Mouse (Mus musculus): ENCODE measurements around the gene Itsn2. TPM values are rescaled to one million over a fixed set of nuclear protein-coding genes. Genes with fewer than 3 reads are reported as not detected.

Itsn2 gene
- total and polyA plus RNA-seq, 3 experiments = 17.6 to 168 (median 137) TPM

GRCm38 (mm10) chr12:4574065-4574464 lies 18.4 kb upstream of the Itsn2 start:
- Histone ChIP-seq H3K27me3 (ENCODE audit: insufficient read depth, low read length) (peaks cover 6% of the 10 kb centered on the region), H3K9me3 (replicated peaks) (no peaks in the 10 kb centered on the region), H3K4me1 (ENCODE audit: insufficient read depth, low read depth, low read length) (peaks cover 4% of the 10 kb centered on the region), H3K4me3 (ENCODE audit: low read depth, low read length) (no peak overlapping the region), H3K36me3 (replicated peaks) (no peaks in the 10 kb centered on the region)
- DNase-seq (ENCODE audit: low spot score) = no peak
- ATAC-seq (ENCODE audit: extremely low read depth, insufficient number of reproducible peaks, low FRiP score, poor library complexity, severe bottlenecking) = no peak
- TF ChIP-seq POLR2AphosphoS5 (IDR thresholded peaks at IDR 0.05; ENCODE audit: insufficient replicate concordance, low read depth, low read length) (no peak), TAL1 (conservative IDR thresholded peaks at IDR 0.05; ENCODE audit: low read depth, low read length) (no peak), GATA1 (IDR thresholded peaks at IDR 0.05; ENCODE audit: borderline replicate concordance, low read length) (no peak), GATA2 (IDR thresholded peaks at IDR 0.05; ENCODE audit: borderline replicate concordance, low read depth, low read length) (no peak), CTCF (IDR thresholded peaks at IDR 0.05; ENCODE audit: low read depth, low read length) (no peak)

- peaks cover 3% of the 10 kb centered on the region for H3K27me3 ChIP-seq (ENCODE audit: insufficient read depth, low read length)
- no peaks in the 10 kb centered on the region for H3K9me3 ChIP-seq (replicated peaks)
- no peak overlapping the region for H3K4me3 ChIP-seq (ENCODE audit: low read depth, low read length)
- TF ChIP-seq CTCF (IDR thresholded peaks at IDR 0.05; ENCODE audit: low read depth, low read length) = no peak
- TF ChIP-seq TAL1 (conservative IDR thresholded peaks at IDR 0.05; ENCODE audit: low read depth, low read length) = no peak
- TF ChIP-seq GATA2 (IDR thresholded peaks at IDR 0.05; ENCODE audit: borderline replicate concordance, low read depth, low read length) = no peak
- no peak for TF ChIP-seq POLR2AphosphoS5 (IDR thresholded peaks at IDR 0.05; ENCODE audit: insufficient replicate concordance, low read depth, low read length)
- TF ChIP-seq GATA1 (IDR thresholded peaks at IDR 0.05; ENCODE audit: borderline replicate concordance, low read length) = no peak
- H3K4me1 ChIP-seq (ENCODE audit: insufficient read depth, low read depth, low read length) = no peaks in the 10 kb centered on the region
- H3K36me3 ChIP-seq (replicated peaks) = no peaks in the 10 kb centered on the region
- no peak for ATAC-seq (ENCODE audit: extremely low read depth, insufficient number of reproducible peaks, low FRiP score, poor library complexity, severe bottlenecking)
- DNase-seq (ENCODE audit: low spot score) = no peak
These were observed 10.1 kb upstream of the Itsn2 start for GRCm38 (mm10) chr12:4582326-4582725.

- H3K36me3 ChIP-seq (replicated peaks) = no peaks in the 10 kb centered on the region
- H3K4me3 ChIP-seq (ENCODE audit: low read depth, low read length) = no peak overlapping the region
- TF ChIP-seq CTCF (IDR thresholded peaks at IDR 0.05; ENCODE audit: low read depth, low read length) (no peak), TAL1 (conservative IDR thresholded peaks at IDR 0.05; ENCODE audit: low read depth, low read length) (no peak), POLR2AphosphoS5 (IDR thresholded peaks at IDR 0.05; ENCODE audit: insufficient replicate concordance, low read depth, low read length) (no peak), GATA1 (IDR thresholded peaks at IDR 0.05; ENCODE audit: borderline replicate concordance, low read length) (no peak), GATA2 (IDR thresholded peaks at IDR 0.05; ENCODE audit: borderline replicate concordance, low read depth, low read length) (no peak)
- DNase-seq (ENCODE audit: low spot score) = no peak
- H3K27me3 ChIP-seq (ENCODE audit: insufficient read depth, low read length) = no peaks in the 10 kb centered on the region
- ATAC-seq (ENCODE audit: extremely low read depth, insufficient number of reproducible peaks, low FRiP score, poor library complexity, severe bottlenecking) = no peak
- peaks cover 13% of the 10 kb centered on the region for H3K4me1 ChIP-seq (ENCODE audit: insufficient read depth, low read depth, low read length)
- H3K9me3 ChIP-seq (replicated peaks) = no peaks in the 10 kb centered on the region
These were observed 4.6 kb upstream of the Itsn2 start for GRCm38 (mm10) chr12:4587846-4588245.

- ATAC-seq (ENCODE audit: extremely low read depth, insufficient number of reproducible peaks, low FRiP score, poor library complexity, severe bottlenecking) (no peak), DNase-seq (ENCODE audit: low spot score) (no peak)
- H3K4me3 ChIP-seq (ENCODE audit: low read depth, low read length) = no peak overlapping the region
- no peaks in the 10 kb centered on the region for H3K27me3 ChIP-seq (ENCODE audit: insufficient read depth, low read length)
- TF ChIP-seq CTCF (IDR thresholded peaks at IDR 0.05; ENCODE audit: low read depth, low read length) (no peak), GATA2 (IDR thresholded peaks at IDR 0.05; ENCODE audit: borderline replicate concordance, low read depth, low read length) (no peak), TAL1 (conservative IDR thresholded peaks at IDR 0.05; ENCODE audit: low read depth, low read length) (no peak), POLR2AphosphoS5 (IDR thresholded peaks at IDR 0.05; ENCODE audit: insufficient replicate concordance, low read depth, low read length) (no peak), GATA1 (IDR thresholded peaks at IDR 0.05; ENCODE audit: borderline replicate concordance, low read length) (no peak)
- no peaks in the 10 kb centered on the region for H3K36me3 ChIP-seq (replicated peaks)
- H3K4me1 ChIP-seq (ENCODE audit: insufficient read depth, low read depth, low read length) = peaks cover 13% of the 10 kb centered on the region
- H3K9me3 ChIP-seq (replicated peaks) = no peaks in the 10 kb centered on the region
These were observed 3.8 kb upstream of the Itsn2 start for GRCm38 (mm10) chr12:4588603-4589002.

- peak; percentile 3 for DNase-seq (ENCODE audit: low spot score)
- H3K4me3 ChIP-seq (ENCODE audit: low read depth, low read length) = peak overlapping the region; percentile 96; the same call in 1 of the 2 replicates
- H3K27me3 ChIP-seq (ENCODE audit: insufficient read depth, low read length) = no peaks in the 10 kb centered on the region
- TF ChIP-seq POLR2AphosphoS5 (IDR thresholded peaks at IDR 0.05; ENCODE audit: insufficient replicate concordance, low read depth, low read length) (no peak), GATA2 (IDR thresholded peaks at IDR 0.05; ENCODE audit: borderline replicate concordance, low read depth, low read length) (no peak), TAL1 (conservative IDR thresholded peaks at IDR 0.05; ENCODE audit: low read depth, low read length) (no peak), GATA1 (IDR thresholded peaks at IDR 0.05; ENCODE audit: borderline replicate concordance, low read length) (no peak), CTCF (IDR thresholded peaks at IDR 0.05; ENCODE audit: low read depth, low read length) (no peak)
- ATAC-seq (ENCODE audit: extremely low read depth, insufficient number of reproducible peaks, low FRiP score, poor library complexity, severe bottlenecking) = no peak
- H3K36me3 ChIP-seq (replicated peaks) = peaks cover 7% of the 10 kb centered on the region
- H3K9me3 ChIP-seq (replicated peaks) = no peaks in the 10 kb centered on the region
- peaks cover 39% of the 10 kb centered on the region for H3K4me1 ChIP-seq (ENCODE audit: insufficient read depth, low read depth, low read length)
These were observed 413 bp upstream of the Itsn2 start for GRCm38 (mm10) chr12:4592025-4592424.

GRCm38 (mm10) chr12:4593166-4593929 lies 910 bp downstream of the Itsn2 start:
- DNase-seq (ENCODE audit: low spot score) = peak; percentile 43
- H3K36me3 ChIP-seq (replicated peaks) = peaks cover 8% of the 10 kb centered on the region
- no peak for TF ChIP-seq TAL1 (conservative IDR thresholded peaks at IDR 0.05; ENCODE audit: low read depth, low read length)
- no peak for TF ChIP-seq GATA1 (IDR thresholded peaks at IDR 0.05; ENCODE audit: borderline replicate concordance, low read length)
- no peak for TF ChIP-seq CTCF (IDR thresholded peaks at IDR 0.05; ENCODE audit: low read depth, low read length)
- TF ChIP-seq GATA2 (IDR thresholded peaks at IDR 0.05; ENCODE audit: borderline replicate concordance, low read depth, low read length) = no peak
- TF ChIP-seq POLR2AphosphoS5 (IDR thresholded peaks at IDR 0.05; ENCODE audit: insufficient replicate concordance, low read depth, low read length) = no peak
- no peaks in the 10 kb centered on the region for H3K9me3 ChIP-seq (replicated peaks)
- peak; percentile 56 for ATAC-seq (ENCODE audit: extremely low read depth, insufficient number of reproducible peaks, low FRiP score, poor library complexity, severe bottlenecking)
- peak overlapping the region; percentile 96 for H3K4me3 ChIP-seq (ENCODE audit: low read depth, low read length)
- peaks cover 40% of the 10 kb centered on the region for H3K4me1 ChIP-seq (ENCODE audit: insufficient read depth, low read depth, low read length)
- no peaks in the 10 kb centered on the region for H3K27me3 ChIP-seq (ENCODE audit: insufficient read depth, low read length)

Measured in G1E (cell line).